Mouse (Mus musculus) erythroid progenitor cell, adult 5-6 weeks (primary cell): Measurements from ENCODE around the gene Flt3l. TPM values are rescaled to one million over a fixed set of nuclear protein-coding genes. Genes with fewer than 3 reads are reported as not detected.
"Not testable (repeated sequence)": the region's sequence is repeated elsewhere in the genome, so short reads cannot be mapped to it uniquely, and the experiment has no call there.

Experiments used
- ATAC-seq: replicated peaks from 2 replicates; pipeline ENCODE4 v1.8.0; 2016; ENCODE audit warnings: moderate number of reproducible peaks, mild to moderate bottlenecking, moderate TSS enrichment, inconsistent platforms; ENCODE audit not compliant: poor library complexity, low FRiP score, severe bottlenecking
- total RNA-seq, 2 experiments: library from RNA; stranded (forward) in 1 of 2; stranded (reverse) in 1 of 2; fragments of 150-400 nt in 1 of 2; fragments of 186-747, 209-891 nt in 1 of 2; gene quantifications; 2 replicates each; pipeline versions ENCODE4 v1.2.3 to v1.2.4; 2015 to 2017; ENCODE audit warnings: low replicate concordance in 2 of 2

The Flt3l gene
- total RNA-seq, 2 experiments from 2014 or later: 0.23 to 17.2 TPM

GRCm38 (mm10) chr7:45105491-45105890, 30.7 kb downstream of the Flt3l start:
- no peak for ATAC-seq

- no peak for ATAC-seq
Measured at GRCm38 (mm10) chr7:45104941-45105340, 31.3 kb downstream of the Flt3l start.

GRCm38 (mm10) chr7:45103652-45104180, 32.5 kb downstream of the Flt3l start, which contains the start of gene Fcgrt:
Gene Fcgrt (minus strand): TSS chr7:45103851.
- no peak; the same call in 1 of the 2 replicates for ATAC-seq

- no peak for ATAC-seq
Measured at GRCm38 (mm10) chr7:45102940-45103585, 33.2 kb downstream of the Flt3l start.

- ATAC-seq: no peak
Measured at GRCm38 (mm10) chr7:45102441-45102840, 33.8 kb downstream of the Flt3l start.

GRCm38 (mm10) chr7:45100046-45100445, 36.2 kb downstream of the Flt3l start:
- no peak for ATAC-seq

- ATAC-seq: no peak
Measured at GRCm38 (mm10) chr7:45098541-45099240, 37.5 kb downstream of the Flt3l start.

GRCm38 (mm10) chr7:45097479-45097878, 38.8 kb downstream of the Flt3l start:
- no peak for ATAC-seq

- not testable (repeated sequence) for ATAC-seq
Measured at GRCm38 (mm10) chr7:45095965-45096364, 40.3 kb downstream of the Flt3l start.

- ATAC-seq: no peak
Measured at GRCm38 (mm10) chr7:45095367-45095766, 40.9 kb downstream of the Flt3l start.

- ATAC-seq: no peak
Measured at GRCm38 (mm10) chr7:45094121-45094520, 42.1 kb downstream of the Flt3l start.

GRCm38 (mm10) chr7:45093516-45093905, 42.7 kb downstream of the Flt3l start:
- no peak for ATAC-seq

- ATAC-seq: no peak
Measured at GRCm38 (mm10) chr7:45092828-45093515, 43.3 kb downstream of the Flt3l start.

- peak; percentile 59 for ATAC-seq
Measured at GRCm38 (mm10) chr7:45092048-45092447, 44.2 kb downstream of the Flt3l start, which contains the start of gene Rcn3. Gene Rcn3 (minus strand): TSS chr7:45092221.

GRCm38 (mm10) chr7:45091001-45091990, 44.9 kb downstream of the Flt3l start:
- no peak for ATAC-seq

GRCm38 (mm10) chr7:45090251-45090977, 45.8 kb downstream of the Flt3l start:
- no peak for ATAC-seq

- ATAC-seq: no peak
Measured at GRCm38 (mm10) chr7:45088597-45088996, 47.6 kb downstream of the Flt3l start.

GRCm38 (mm10) chr7:45086084-45086483, 50.1 kb downstream of the Flt3l start:
- no peak for ATAC-seq
